Mouse (Mus musculus): Measurements from ENCODE around the gene Grin2b.

GRCm38 (mm10) chr6:136050346-136050745 lies 123.0 kb downstream of the Grin2b start:
- TF ChIP-seq CTCF (IDR thresholded peaks at IDR 0.05; ENCODE audit: control insufficient read depth, insufficient read depth, insufficient read length) = no peak
- no peak for TF ChIP-seq FOSL1 (IDR thresholded peaks at IDR 0.05; ENCODE audit: insufficient read depth, low read length, poor library complexity, severe bottlenecking)
- no peak for TF ChIP-seq CEBPB (IDR thresholded peaks at IDR 0.05; ENCODE audit: low read depth)
- TF ChIP-seq USF1 (IDR thresholded peaks at IDR 0.05; ENCODE audit: low read depth) = no peak
- no peak for TF ChIP-seq MAX (IDR thresholded peaks at IDR 0.05)
